Mouse (Mus musculus): Measurements from ENCODE around the gene Sec31a. TPM values are rescaled to one million over a fixed set of nuclear protein-coding genes. Genes with fewer than 3 reads are reported as not detected.

The Sec31a gene
- polyA plus RNA-seq, 1 experiment from 2014 or later = 150 TPM

Other genes starting within 250 kb of the Sec31a start
- 9.9 and 10.8 TPM in 2 replicates for gene Lin54, start 84.4 kb upstream of the Sec31a start, polyA plus RNA-seq (2015; fragmentation: Nextera tagmentation; extraction: Ambion mirVana)
- gene Cops4, start 102.1 kb upstream of the Sec31a start, polyA plus RNA-seq (2015; fragmentation: Nextera tagmentation; extraction: Ambion mirVana) = 137 and 151 TPM in 2 replicates
- 18.5 and 44.7 TPM in 2 replicates for gene Plac8, start 156.0 kb upstream of the Sec31a start, polyA plus RNA-seq (2015; fragmentation: Nextera tagmentation; extraction: Ambion mirVana)

Measured in heart, embryonic 16.5 days (tissue).